Mouse (Mus musculus): ENCODE measurements around the gene Vps53. TPM values are rescaled to one million over a fixed set of nuclear protein-coding genes. Genes with fewer than 3 reads are reported as not detected.

The Vps53 gene
- total and polyA plus RNA-seq, 3 experiments: 16.4 to 25.1 (median 24.3) TPM

GRCm38 (mm10) chr11:76099193-76099975 lies 80.1 kb downstream of the Vps53 start:
- H3K4me3 ChIP-seq: no peak overlapping the region
- peak; percentile 29 to 32 for DNase-seq
- H3K9ac ChIP-seq (ENCODE audit: low read depth, low read length): no peak overlapping the region

DNA sequence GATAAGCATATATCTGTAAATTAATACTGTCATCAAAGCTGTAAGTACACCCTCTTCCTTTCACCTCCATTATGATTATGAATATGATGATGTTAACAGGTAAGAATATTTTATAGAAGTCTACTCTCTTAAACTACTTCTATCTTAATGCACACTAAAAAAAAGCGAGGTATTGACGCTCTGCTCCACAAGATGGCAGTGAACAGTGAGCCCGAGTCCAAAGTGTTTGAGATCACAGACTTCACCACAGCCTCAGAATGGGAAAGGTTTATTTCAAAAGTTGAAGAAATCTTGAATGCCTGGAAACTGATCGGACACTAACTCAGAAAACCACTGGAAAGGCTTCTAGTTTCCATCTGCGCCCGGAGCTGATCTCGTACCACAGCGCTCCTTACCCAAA lies 85.8 kb downstream of the Vps53 start:
- no peak for DNase-seq
- Histone ChIP-seq H3K9ac (ENCODE audit: low read depth, low read length) (no peak overlapping the region), H3K4me3 (no peak overlapping the region), H3K27me3 (ENCODE audit: control insufficient read depth, insufficient read depth, low read length) (no peaks in the 10 kb centered on the region), H3K79me2 (replicated peaks; ENCODE audit: control insufficient read depth, insufficient read depth, low read length) (no peaks in the 10 kb centered on the region), H3K27ac (no peak overlapping the region), H3K36me3 (ENCODE audit: control insufficient read depth, insufficient read depth, low read length) (peaks cover 2% of the 10 kb centered on the region), H3K4me1 (ENCODE audit: control insufficient read depth, insufficient read depth, low read length) (peaks cover 4% of the 10 kb centered on the region)
- TF ChIP-seq POLR2A (IDR thresholded peaks at IDR 0.05; ENCODE audit: insufficient read depth, low read depth, low read length): no peak
- peak; percentile 49 for TF ChIP-seq CTCF (IDR thresholded peaks at IDR 0.05)
- no peak for TF ChIP-seq EP300 (IDR thresholded peaks at IDR 0.05; ENCODE audit: insufficient read depth, low read depth, low read length)
- intact Hi-C loops (cut with DNase I): no loop called here
- WGBS: 85% methylated on average over 8 of the region's 8 CpGs

More at GRCm38 (mm10) chr11:76099193-76099975, 80.1 kb downstream of the Vps53 start:
- intact Hi-C loops (cut with DNase I): loop anchor here (2.0 kb wide), 2 partner anchors 19 to 57 kb away; no protein-coding TSS in a partner anchor
- peaks cover 19% of the 10 kb centered on the region for H3K4me1 ChIP-seq (ENCODE audit: control insufficient read depth, insufficient read depth, low read length)
- 47% methylated on average over 4 of the region's 4 CpGs for WGBS
- peaks cover 10% of the 10 kb centered on the region for H3K36me3 ChIP-seq (ENCODE audit: control insufficient read depth, insufficient read depth, low read length)
- H3K27ac ChIP-seq: peak overlapping the region; percentile 77
- no peaks in the 10 kb centered on the region for H3K79me2 ChIP-seq (replicated peaks; ENCODE audit: control insufficient read depth, insufficient read depth, low read length)
- no peaks in the 10 kb centered on the region for H3K27me3 ChIP-seq (ENCODE audit: control insufficient read depth, insufficient read depth, low read length)
- TF ChIP-seq POLR2A (IDR thresholded peaks at IDR 0.05; ENCODE audit: insufficient read depth, low read depth, low read length) (no peak), CTCF (IDR thresholded peaks at IDR 0.05) (no peak), EP300 (IDR thresholded peaks at IDR 0.05; ENCODE audit: insufficient read depth, low read depth, low read length) (0 out of 2 replicates have a peak, but pooled peaks have one; percentile 21)

- H3K9ac ChIP-seq (ENCODE audit: low read depth, low read length): no peak overlapping the region
- DNase-seq: no peak
- H3K27me3 ChIP-seq (ENCODE audit: control insufficient read depth, insufficient read depth, low read length): no peaks in the 10 kb centered on the region
- intact Hi-C loops (cut with DNase I): loop anchor here (10.0 kb wide), 1 partner anchor 315 kb away; the partner anchor contains the start of gene Timm22
- TF ChIP-seq POLR2A (IDR thresholded peaks at IDR 0.05; ENCODE audit: insufficient read depth, low read depth, low read length): no peak
- no peak overlapping the region for H3K27ac ChIP-seq
- no peak overlapping the region for H3K4me3 ChIP-seq
- 67% methylated on average over 6 of the region's 6 CpGs for WGBS
- H3K79me2 ChIP-seq (replicated peaks; ENCODE audit: control insufficient read depth, insufficient read depth, low read length): no peaks in the 10 kb centered on the region
- no peaks in the 10 kb centered on the region for H3K36me3 ChIP-seq (ENCODE audit: control insufficient read depth, insufficient read depth, low read length)
- peaks cover 2% of the 10 kb centered on the region for H3K4me1 ChIP-seq (ENCODE audit: control insufficient read depth, insufficient read depth, low read length)
These were observed 89.7 kb downstream of the Vps53 start for GRCm38 (mm10) chr11:76089776-76090175.

GRCm38 (mm10) chr11:76088506-76088905 lies 90.9 kb downstream of the Vps53 start:
- no peak for DNase-seq
- Histone ChIP-seq H3K9ac (ENCODE audit: low read depth, low read length) (no peak overlapping the region), H3K27ac (no peak overlapping the region), H3K4me3 (no peak overlapping the region), H3K4me1 (ENCODE audit: control insufficient read depth, insufficient read depth, low read length) (peaks cover 2% of the 10 kb centered on the region), H3K36me3 (ENCODE audit: control insufficient read depth, insufficient read depth, low read length) (no peaks in the 10 kb centered on the region), H3K79me2 (replicated peaks; ENCODE audit: control insufficient read depth, insufficient read depth, low read length) (no peaks in the 10 kb centered on the region), H3K27me3 (ENCODE audit: control insufficient read depth, insufficient read depth, low read length) (no peaks in the 10 kb centered on the region)
- intact Hi-C loops (cut with DNase I): loop anchor here (10.0 kb wide), 1 partner anchor 316 kb away; the partner anchor contains the start of gene Timm22
- no peak for TF ChIP-seq CTCF (IDR thresholded peaks at IDR 0.05)
- no peak for TF ChIP-seq POLR2A (IDR thresholded peaks at IDR 0.05; ENCODE audit: insufficient read depth, low read depth, low read length)
- TF ChIP-seq EP300 (IDR thresholded peaks at IDR 0.05; ENCODE audit: insufficient read depth, low read depth, low read length): no peak
- 80% methylated on average over 4 of the region's 4 CpGs for WGBS

DNA sequence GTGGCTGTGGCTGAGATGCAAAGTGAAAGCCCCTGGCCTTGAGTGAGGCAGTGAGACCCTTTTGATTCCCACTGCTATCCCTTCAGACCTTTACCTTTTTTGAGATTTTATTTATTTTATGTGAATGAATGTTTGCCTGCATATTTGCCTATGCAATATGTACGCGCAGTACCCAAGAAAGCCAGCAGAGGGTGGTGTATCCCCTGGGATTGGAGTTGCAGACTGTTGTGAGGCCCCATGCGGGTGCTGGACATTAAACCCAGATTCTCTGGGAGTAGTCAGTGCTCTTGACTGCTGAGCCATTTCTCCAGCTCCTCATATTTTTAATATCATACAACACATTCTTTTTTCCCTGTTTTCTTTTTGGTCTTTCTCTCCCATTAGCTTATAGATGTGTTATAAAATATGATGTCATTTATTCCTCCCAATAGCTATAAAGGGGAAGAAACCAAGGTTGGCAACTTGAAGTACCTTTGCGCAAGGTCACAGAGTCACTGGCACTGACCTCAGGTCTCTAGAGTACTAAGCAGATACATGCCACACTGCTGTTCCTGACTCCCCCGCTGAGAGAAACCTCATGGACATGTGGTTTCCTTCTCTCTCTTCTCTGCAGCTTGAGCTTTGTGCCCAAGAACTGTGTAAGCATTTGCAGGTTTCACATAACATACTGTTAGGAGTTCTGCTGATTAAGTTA lies 93.4 kb downstream of the Vps53 start:
- no peak overlapping the region for H3K4me3 ChIP-seq
- no peak overlapping the region for H3K27ac ChIP-seq
- intact Hi-C loops (cut with DNase I): loop anchor here (1.0 to 10.0 kb wide), 2 partner anchors 81 to 319 kb away; partner anchors contain the start of gene Timm22
- H3K36me3 ChIP-seq (ENCODE audit: control insufficient read depth, insufficient read depth, low read length): no peaks in the 10 kb centered on the region
- H3K4me1 ChIP-seq (ENCODE audit: control insufficient read depth, insufficient read depth, low read length): peaks cover 6% of the 10 kb centered on the region
- H3K27me3 ChIP-seq (ENCODE audit: control insufficient read depth, insufficient read depth, low read length): no peaks in the 10 kb centered on the region
- 89% methylated on average over 5 of the region's 5 CpGs for WGBS
- TF ChIP-seq CTCF (IDR thresholded peaks at IDR 0.05): peak; percentile 90
- TF ChIP-seq EP300 (IDR thresholded peaks at IDR 0.05; ENCODE audit: insufficient read depth, low read depth, low read length): 0 out of 2 replicates have a peak, but pooled peaks have one; percentile 46
- TF ChIP-seq POLR2A (IDR thresholded peaks at IDR 0.05; ENCODE audit: insufficient read depth, low read depth, low read length): no peak
- no peaks in the 10 kb centered on the region for H3K79me2 ChIP-seq (replicated peaks; ENCODE audit: control insufficient read depth, insufficient read depth, low read length)
- peak; percentile 42 to 77 for DNase-seq
- H3K9ac ChIP-seq (ENCODE audit: low read depth, low read length): no peak overlapping the region

Data from heart, adult 2 months (tissue).